Mouse (Mus musculus) left cerebral cortex, postnatal 10 days (tissue): ENCODE measurements around the gene Vmn2r2. TPM values are rescaled to one million over a fixed set of nuclear protein-coding genes. Genes with fewer than 3 reads are reported as not detected.

Experiments
- DNase-seq, 2 experiments: peaks; one replicate each; pipeline ENCODE4 v3.0.0; 2021 to 2022; ENCODE audit warnings: low spot score in 2 of 2, mixed read lengths in 1 of 2; ENCODE audit errors: extremely low spot score in 1 of 2
- intact Hi-C: fragments of 180-260 bp; cut with DNase I; formaldehyde crosslinking; loops from one replicate; pipeline ENCODE4 v1.15.1; 2025
- total RNA-seq, 2 experiments: library from RNA; stranded (reverse); gene quantifications; 2 replicates each; pipeline ENCODE4 v1.2.3; 2021

Vmn2r2 gene
- not detected for total RNA-seq

GRCm38 (mm10) chr3:64141878-64142508, at the start of gene Vmn2r2:
TSS of gene Vmn2r2 (minus strand) at chr3:64141928.
- intact Hi-C loops, result no loop called here
- DNase-seq, result no peak

GRCm38 (mm10) chr3:64113352-64114046, 28.2 kb downstream of the Vmn2r2 start:
- peak; percentile 1 to 13 for DNase-seq

GRCm38 (mm10) chr3:64112707-64113106, 29.0 kb downstream of the Vmn2r2 start:
- intact Hi-C loops, result no loop called here
- no peak for DNase-seq

More at GRCm38 (mm10) chr3:64113352-64114046, 28.2 kb downstream of the Vmn2r2 start:
- intact Hi-C loops, result no loop called here

GRCm38 (mm10) chr3:64081247-64081646, 60.5 kb downstream of the Vmn2r2 start, which contains the start of gene Vmn2r1:
TSS of gene Vmn2r1 (plus strand) at chr3:64081547.
- intact Hi-C loops, result no loop called here
- no peak for DNase-seq

Other genes with a start within 250 kb of the Vmn2r2 start
- 1 to 10 TPM; 9.0 to 9.1 TPM for gene Plch1, start 242.5 kb downstream of the Vmn2r2 start, total RNA-seq
- 10 to 100 TPM; 13.1 to 14.2 TPM for gene E130311K13Rik, start 212.5 kb downstream of the Vmn2r2 start, total RNA-seq
- 10 to 100 TPM; 24.6 to 28.2 TPM for gene Slc33a1, start 177.2 kb downstream of the Vmn2r2 start, total RNA-seq
- gene Gmps, start 165.8 kb downstream of the Vmn2r2 start, total RNA-seq, result 10 to 100 TPM; 41.0 to 42.1 TPM
- under 1 TPM; 0.47 to 0.49 TPM for gene Vmn2r1, start 60.4 kb downstream of the Vmn2r2 start, total RNA-seq
- not detected for gene Vmn2r3, start 147.8 kb upstream of the Vmn2r2 start, total RNA-seq